Mouse (Mus musculus): ENCODE measurements at regions not wholly inside any gene's neighbourhood (a gene's known extent, or its start where the extent isn't known, plus 50 kb on each side); places are given as distances from the start of the nearest gene placed in this dataset.

DNA sequence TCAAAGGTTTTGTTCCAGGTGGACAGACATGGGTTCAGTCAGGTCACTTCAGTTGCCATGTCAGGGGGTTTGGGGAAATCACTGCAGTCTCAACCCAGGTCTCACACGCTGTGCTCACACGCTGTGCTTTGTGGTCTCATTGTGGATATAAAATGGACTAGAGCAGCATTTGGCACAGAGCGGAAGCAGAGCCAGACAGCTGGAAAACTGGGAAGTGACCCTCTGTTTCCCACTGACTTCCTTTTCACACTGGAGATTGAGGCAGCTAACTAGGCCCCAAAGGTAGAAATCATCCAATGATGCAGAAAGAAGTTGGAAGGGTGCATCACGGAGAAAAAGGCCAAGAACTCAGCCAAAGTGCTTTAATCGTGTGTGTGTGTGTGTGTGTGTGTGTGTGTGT, 1452.6 kb upstream of the Gm6569 start:
- TF ChIP-seq POLR2A (IDR thresholded peaks at IDR 0.05; ENCODE audit: low read depth, low read length) (no peak), CTCF (conservative IDR thresholded peaks at IDR 0.05; ENCODE audit: insufficient read depth, insufficient read length, low read depth, low read length) (no peak)

All from kidney, adult 2 months (tissue).